Mouse (Mus musculus): ENCODE measurements around the gene H2-M3. TPM values are rescaled to one million over a fixed set of nuclear protein-coding genes. Genes with fewer than 3 reads are reported as not detected.

H2-M3 gene
- polyA plus RNA-seq, 1 experiment from 2014 or later = 1.9 TPM

Other genes with a start within 250 kb of the H2-M3 start
- gene Mog, start 246.8 kb upstream of the H2-M3 start, polyA plus RNA-seq (2014; fragmentation: Nextera tagmentation; extraction: Ambion mirVana) = 0.14 TPM in 1 of 2 replicates, not detected in the other
- 2.9 and 3.9 TPM in 2 replicates for gene Gabbr1, start 224.3 kb upstream of the H2-M3 start, polyA plus RNA-seq (2014; fragmentation: Nextera tagmentation; extraction: Ambion mirVana)
- not detected in 2 replicates for gene Olfr90, start 181.7 kb upstream of the H2-M3 start, polyA plus RNA-seq (2014; fragmentation: Nextera tagmentation; extraction: Ambion mirVana)
- 0.06 TPM in 1 of 2 replicates, not detected in the other for gene Olfr91, start 171.9 kb upstream of the H2-M3 start, polyA plus RNA-seq (2014; fragmentation: Nextera tagmentation; extraction: Ambion mirVana)
- gene Olfr92, start 150.1 kb upstream of the H2-M3 start, polyA plus RNA-seq (2014; fragmentation: Nextera tagmentation; extraction: Ambion mirVana) = not detected in 2 replicates
- gene Olfr93, start 108.7 kb upstream of the H2-M3 start, polyA plus RNA-seq (2014; fragmentation: Nextera tagmentation; extraction: Ambion mirVana) = not detected in 2 replicates
- not detected in 2 replicates for gene Ubd, start 76.3 kb upstream of the H2-M3 start, polyA plus RNA-seq (2014; fragmentation: Nextera tagmentation; extraction: Ambion mirVana)
- not detected in 2 replicates for gene Olfr94, start 69.2 kb upstream of the H2-M3 start, polyA plus RNA-seq (2014; fragmentation: Nextera tagmentation; extraction: Ambion mirVana)
- gene Olfr95, start 57.1 kb upstream of the H2-M3 start, polyA plus RNA-seq (2014; fragmentation: Nextera tagmentation; extraction: Ambion mirVana) = not detected in 2 replicates
- not detected in 2 replicates for gene Olfr96, start 50.1 kb upstream of the H2-M3 start, polyA plus RNA-seq (2014; fragmentation: Nextera tagmentation; extraction: Ambion mirVana)
- gene Olfr97, start 32.9 kb upstream of the H2-M3 start, polyA plus RNA-seq (2014; fragmentation: Nextera tagmentation; extraction: Ambion mirVana) = not detected in 2 replicates
- gene Olfr98, start 6.5 kb upstream of the H2-M3 start, polyA plus RNA-seq (2014; fragmentation: Nextera tagmentation; extraction: Ambion mirVana) = not detected in 2 replicates
- gene Olfr99, start 13.2 kb downstream of the H2-M3 start, polyA plus RNA-seq (2014; fragmentation: Nextera tagmentation; extraction: Ambion mirVana) = not detected in 2 replicates
- gene Olfr101, start 34.1 kb downstream of the H2-M3 start, polyA plus RNA-seq (2014; fragmentation: Nextera tagmentation; extraction: Ambion mirVana) = not detected in 2 replicates
- gene Olfr102, start 46.8 kb downstream of the H2-M3 start, polyA plus RNA-seq (2014; fragmentation: Nextera tagmentation; extraction: Ambion mirVana) = not detected in 2 replicates
- not detected in 2 replicates for gene Olfr103, start 69.5 kb downstream of the H2-M3 start, polyA plus RNA-seq (2014; fragmentation: Nextera tagmentation; extraction: Ambion mirVana)
- not detected in 2 replicates for gene Olfr104-ps, start 89.4 kb downstream of the H2-M3 start, polyA plus RNA-seq (2014; fragmentation: Nextera tagmentation; extraction: Ambion mirVana)
- not detected in 2 replicates for gene Olfr105-ps, start 108.8 kb downstream of the H2-M3 start, polyA plus RNA-seq (2014; fragmentation: Nextera tagmentation; extraction: Ambion mirVana)
- not detected in 2 replicates for gene Olfr106-ps, start 120.2 kb downstream of the H2-M3 start, polyA plus RNA-seq (2014; fragmentation: Nextera tagmentation; extraction: Ambion mirVana)
- not detected in 2 replicates for gene Olfr107, start 129.0 kb downstream of the H2-M3 start, polyA plus RNA-seq (2014; fragmentation: Nextera tagmentation; extraction: Ambion mirVana)
- gene Olfr108, start 175.3 kb downstream of the H2-M3 start, polyA plus RNA-seq (2014; fragmentation: Nextera tagmentation; extraction: Ambion mirVana) = not detected in 2 replicates
- not detected in 2 replicates for gene Olfr109, start 188.7 kb downstream of the H2-M3 start, polyA plus RNA-seq (2014; fragmentation: Nextera tagmentation; extraction: Ambion mirVana)
- gene H2-M2, start 213.3 kb downstream of the H2-M3 start, polyA plus RNA-seq (2014; fragmentation: Nextera tagmentation; extraction: Ambion mirVana) = not detected in 2 replicates
- gene Olfr110, start 222.2 kb downstream of the H2-M3 start, polyA plus RNA-seq (2014; fragmentation: Nextera tagmentation; extraction: Ambion mirVana) = not detected in 2 replicates
- gene Olfr111, start 237.8 kb downstream of the H2-M3 start, polyA plus RNA-seq (2014; fragmentation: Nextera tagmentation; extraction: Ambion mirVana) = not detected in 2 replicates

All from liver, embryonic 11.5 days (tissue).